Mouse (Mus musculus): ENCODE data around the gene Nfix.

Nfix gene

GRCm38 (mm10) chr8:84782680-84783079 is 17.5 kb downstream of the Nfix start:
- in situ Hi-C loops (cut with MboI, MseI), result no loop called here

DNA sequence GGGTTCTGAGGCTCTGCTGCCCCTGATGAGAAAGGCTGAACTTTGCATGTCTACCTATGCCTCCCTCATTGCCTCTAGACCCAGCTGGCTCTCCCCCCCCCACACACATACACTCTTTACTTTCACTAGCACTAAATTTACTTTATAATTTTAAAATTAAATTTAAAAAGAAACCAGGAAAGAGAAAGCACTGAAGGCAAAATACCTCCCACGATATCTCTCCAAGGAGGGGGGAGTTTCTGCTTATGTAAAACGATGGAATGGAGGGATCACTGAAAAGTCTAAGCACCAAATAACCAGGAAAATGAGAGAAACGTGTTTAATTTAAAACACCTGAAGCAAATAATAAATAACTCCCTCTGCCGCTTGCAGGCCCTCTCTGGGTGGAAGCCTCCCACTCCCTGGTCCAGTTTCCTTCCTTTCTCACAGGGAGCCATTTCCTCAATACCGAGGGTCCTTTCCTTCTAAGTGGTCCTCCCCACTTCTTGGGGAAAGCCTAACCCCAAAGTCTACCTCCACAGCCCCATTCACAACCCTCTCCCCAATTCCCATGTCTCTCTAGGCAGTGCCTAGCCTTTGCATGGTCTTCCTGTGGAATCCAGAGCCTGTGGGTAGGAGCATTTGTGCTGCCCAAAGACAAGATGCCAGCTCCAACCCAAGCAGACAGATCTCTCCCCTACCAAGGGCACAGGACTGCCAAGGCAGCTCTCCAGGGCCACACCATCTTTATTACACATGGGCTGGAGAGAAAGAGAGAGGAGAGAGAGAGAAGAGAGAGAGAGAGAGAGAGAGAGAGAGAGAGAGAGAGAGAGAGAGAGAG is 18.2 kb downstream of the Nfix start:
- in situ Hi-C loops (cut with MboI, MseI), result no loop called here

DNA sequence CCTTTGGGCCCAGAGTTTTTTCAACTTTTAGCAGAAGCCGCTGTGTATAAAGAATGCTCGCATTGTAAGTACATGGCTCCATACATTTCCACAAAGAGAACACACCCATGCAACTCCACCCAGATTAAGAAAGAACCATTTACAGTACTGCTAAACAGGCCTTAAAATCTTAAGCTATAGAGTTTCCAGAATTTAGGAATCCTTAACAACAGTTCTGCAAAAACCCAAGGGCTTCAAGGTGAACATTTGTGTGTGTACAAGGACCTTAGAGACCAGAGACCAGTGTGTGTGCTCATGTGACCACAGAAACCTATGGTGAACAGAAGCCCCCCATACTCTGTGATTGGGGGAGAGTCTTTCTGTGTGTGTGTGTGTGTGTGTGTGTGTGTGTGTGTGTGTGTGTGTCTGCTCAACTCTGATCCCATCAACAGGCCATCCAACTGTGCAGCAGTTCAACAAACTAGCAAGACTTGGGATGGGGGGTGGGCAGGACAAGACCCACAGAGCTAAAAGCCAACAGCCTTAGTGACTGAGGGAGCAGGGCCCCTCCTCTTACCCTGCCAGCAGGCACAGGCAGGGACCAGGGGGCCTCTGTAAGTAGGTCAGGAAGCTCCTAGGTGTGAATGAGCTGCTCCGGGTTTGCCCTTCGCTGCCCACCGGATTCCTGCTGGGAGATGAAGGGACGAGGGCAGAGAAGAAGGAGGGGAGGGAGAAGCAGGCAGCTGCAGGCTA is 19.0 kb downstream of the Nfix start:
- in situ Hi-C loops (cut with MboI, MseI), result no loop called here

DNA sequence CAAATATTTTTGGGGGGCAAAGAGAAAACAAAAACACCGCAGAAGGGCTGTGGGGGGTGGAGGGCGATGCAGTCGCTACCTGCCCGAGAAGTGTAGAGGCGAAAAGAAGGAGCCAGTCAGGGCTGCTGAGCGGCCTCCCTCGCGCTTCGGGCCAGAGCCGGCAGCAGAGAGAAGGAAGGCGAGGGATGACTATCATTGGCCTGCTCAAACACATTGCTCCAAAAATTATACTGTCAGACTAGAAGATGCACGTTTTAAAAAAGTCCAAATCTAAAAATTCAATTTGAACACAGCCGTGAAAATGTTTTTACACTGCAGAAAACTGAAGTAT is 20.0 kb downstream of the Nfix start:
- in situ Hi-C loops (cut with MboI, MseI), result no loop called here

DNA sequence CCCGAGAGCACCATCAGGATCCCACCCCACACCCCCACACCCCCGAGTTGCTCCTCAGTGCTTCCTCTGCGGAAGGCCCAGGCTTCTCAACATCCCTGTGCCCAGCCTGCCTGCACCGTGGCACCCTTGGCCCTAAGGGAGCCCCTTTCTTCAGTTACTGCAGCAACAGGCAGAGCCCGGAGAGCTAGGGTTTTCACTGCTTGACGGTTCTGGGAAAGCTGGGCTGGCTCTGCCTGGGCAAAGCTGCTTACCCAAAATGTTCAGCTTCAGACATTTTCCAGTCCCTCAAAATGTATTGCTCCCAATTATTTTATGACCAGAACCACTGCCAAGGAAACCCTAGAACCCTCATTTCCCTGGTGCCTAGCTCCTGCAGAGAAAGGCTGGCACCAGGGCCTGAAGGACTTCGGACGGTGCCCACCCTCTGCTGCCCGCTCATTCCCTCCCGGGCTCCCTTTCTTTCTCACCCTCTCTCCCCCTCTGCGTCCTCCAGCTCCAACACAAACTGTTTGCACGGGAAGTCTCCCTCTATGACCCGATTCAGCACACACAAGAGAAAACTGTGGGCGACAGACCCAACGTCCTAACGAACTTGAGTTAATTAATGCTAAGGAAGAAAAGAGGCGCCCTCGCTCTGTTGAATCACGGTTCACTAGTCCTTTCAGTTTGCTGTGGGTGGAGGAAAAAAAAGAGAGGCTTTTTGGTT is 20.5 kb downstream of the Nfix start:
- in situ Hi-C loops (cut with MboI, MseI), result no loop called here

DNA sequence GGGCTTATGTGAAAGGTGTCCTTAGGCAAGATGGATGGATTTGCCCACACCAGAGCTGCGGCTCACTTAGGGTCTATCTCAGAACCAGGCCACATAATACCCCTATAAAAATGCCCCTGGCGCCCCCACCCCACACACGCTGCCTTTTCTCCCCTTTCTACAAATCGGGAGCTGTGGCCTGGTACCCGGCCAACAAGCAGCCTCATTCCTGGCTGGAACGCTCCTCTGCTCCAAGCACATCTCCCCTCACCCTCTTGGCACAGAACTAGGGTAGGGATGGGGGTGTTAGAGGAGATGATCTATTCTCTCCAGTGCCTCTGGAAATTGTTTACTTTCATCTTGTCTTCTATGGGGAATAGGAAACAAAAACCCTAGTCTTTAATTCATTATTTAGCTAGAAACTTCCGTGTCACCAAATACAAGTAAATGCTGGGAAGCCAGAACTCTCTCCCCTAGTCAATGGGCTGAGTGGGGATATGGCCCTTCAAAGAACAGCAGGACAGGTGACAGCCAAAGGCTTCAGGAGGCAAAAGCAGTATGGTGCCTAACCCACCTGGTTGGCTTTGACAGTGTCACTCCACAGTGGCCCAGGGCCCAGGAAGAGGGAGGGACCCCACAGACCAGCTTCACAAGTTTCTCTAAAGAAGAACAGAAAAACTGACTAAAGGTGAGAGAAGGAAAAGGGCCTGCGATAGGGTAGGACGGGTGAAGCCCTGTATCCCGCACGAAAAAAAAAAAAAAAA is 21.3 kb downstream of the Nfix start:
- in situ Hi-C loops (cut with MboI, MseI), result no loop called here

- in situ Hi-C loops (cut with MboI, MseI), result no loop called here
These were observed 22.1 kb downstream of the Nfix start for GRCm38 (mm10) chr8:84777899-84778637.

GRCm38 (mm10) chr8:84776569-84776968 is 23.6 kb downstream of the Nfix start:
- in situ Hi-C loops (cut with MboI, MseI), result no loop called here

GRCm38 (mm10) chr8:84775621-84776113 is 24.5 kb downstream of the Nfix start:
- in situ Hi-C loops (cut with MboI, MseI), result no loop called here

- in situ Hi-C loops (cut with MboI, MseI), result no loop called here
These were observed 25.0 kb downstream of the Nfix start for GRCm38 (mm10) chr8:84775105-84775591.

- in situ Hi-C loops (cut with MboI, MseI), result no loop called here
These were observed 25.7 kb downstream of the Nfix start for GRCm38 (mm10) chr8:84774473-84774911.

- in situ Hi-C loops (cut with MboI, MseI), result no loop called here
These were observed 26.3 kb downstream of the Nfix start for GRCm38 (mm10) chr8:84773833-84774232.

DNA sequence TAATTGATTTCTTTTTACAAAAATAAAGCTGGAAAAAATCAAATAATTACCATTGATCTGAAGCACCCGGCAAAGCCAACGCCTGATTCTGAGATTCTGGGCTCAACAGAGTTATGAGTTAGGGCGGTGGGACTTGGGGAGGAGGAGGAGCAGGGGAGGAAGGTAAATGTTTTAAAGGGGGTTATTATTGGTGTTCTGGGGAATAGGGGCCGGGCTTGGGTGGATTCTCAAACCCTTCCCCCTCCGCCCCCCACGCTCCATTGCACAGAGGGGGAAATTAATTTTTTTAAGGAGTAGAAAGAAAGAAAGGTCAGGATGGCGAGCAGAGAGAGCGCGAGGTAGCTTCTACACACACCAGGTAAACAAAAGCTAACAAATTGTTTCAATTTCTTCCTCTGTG is 26.8 kb downstream of the Nfix start:
- in situ Hi-C loops (cut with MboI, MseI), result no loop called here

DNA sequence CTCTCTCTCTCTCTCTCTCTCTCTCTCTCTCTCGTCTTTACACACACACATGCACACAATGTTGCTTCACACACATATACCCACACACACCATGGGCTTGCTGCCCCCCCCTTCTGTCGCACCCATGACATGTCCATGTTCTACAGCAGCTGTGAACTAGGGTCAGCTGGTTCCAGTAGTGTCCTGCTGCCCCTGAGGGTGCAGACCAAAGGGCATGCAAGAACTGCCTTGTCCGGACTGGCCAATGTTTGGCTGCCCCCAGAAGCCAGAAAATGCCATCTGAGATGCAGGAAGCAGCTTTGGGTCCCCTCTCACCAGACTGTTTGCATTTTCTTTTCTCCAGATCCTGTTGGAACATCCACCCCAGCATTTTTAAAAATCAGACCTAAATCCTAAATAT is 27.5 kb downstream of the Nfix start:
- in situ Hi-C loops (cut with MboI, MseI), result no loop called here

DNA sequence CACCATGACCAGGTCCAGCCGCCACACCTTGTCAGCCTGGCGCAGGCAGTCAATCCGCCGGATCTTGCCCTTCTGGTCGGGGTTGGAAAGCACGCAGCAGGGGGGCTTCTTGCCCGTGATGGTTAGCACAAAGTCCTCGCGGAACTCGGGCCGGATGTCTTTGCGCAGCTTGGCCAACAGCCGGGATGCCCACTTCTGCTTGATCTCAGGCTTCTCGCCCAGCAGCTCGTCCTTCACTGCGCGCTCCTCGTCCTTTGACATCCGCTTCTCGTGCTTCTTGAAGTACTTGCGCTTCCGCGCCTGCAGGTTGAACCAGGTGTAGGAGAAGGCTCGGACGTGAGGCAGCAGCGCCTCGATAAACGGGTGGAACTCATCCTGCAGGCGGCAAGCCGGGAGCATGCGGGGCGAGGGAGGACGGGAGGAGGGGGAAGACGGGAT is 28.2 kb downstream of the Nfix start:
- in situ Hi-C loops (cut with MboI, MseI), result no loop called here

GRCm38 (mm10) chr8:84771000-84771687 is 29.0 kb downstream of the Nfix start:
- in situ Hi-C loops (cut with MboI, MseI), result no loop called here

DNA sequence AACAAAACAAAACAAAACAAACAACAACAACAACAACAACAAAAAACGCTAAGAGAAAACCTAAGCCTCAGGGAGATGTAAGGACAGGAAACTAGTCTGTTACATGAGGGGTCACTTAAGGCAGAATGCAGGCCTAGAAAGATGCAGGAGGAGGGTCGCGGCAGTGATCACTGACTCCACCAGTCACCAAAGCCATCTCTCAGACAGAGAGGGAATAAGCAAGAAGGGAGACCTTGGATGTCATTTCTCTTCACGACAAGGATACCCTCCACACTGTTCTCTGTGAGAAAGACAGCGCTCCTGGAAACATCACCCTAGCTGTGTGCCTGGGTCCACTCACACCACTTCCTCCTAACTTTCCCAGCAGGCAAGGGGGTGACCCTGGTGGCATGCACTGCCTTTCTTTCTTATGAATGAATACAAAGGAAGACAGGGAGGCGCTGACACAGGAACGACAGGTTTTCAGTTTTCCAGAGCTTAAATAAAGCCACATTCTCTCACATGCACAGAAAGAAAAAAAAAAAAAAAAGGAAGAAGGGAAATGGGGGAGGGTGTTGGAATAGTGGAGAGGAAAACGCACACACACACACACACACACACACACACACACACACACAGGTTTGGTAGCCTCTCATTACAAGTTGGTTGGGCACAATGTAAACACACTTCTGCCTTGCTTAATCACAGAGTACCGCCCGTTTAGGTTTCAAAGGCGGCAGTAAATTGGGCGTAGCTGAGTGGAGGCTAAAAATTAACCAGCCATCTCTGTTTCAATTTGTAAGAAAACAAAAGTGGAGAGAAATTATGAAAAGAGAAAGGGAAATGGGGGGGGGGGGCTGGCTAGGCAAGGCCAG is 29.8 kb downstream of the Nfix start:
- in situ Hi-C loops (cut with MboI, MseI), result no loop called here

DNA sequence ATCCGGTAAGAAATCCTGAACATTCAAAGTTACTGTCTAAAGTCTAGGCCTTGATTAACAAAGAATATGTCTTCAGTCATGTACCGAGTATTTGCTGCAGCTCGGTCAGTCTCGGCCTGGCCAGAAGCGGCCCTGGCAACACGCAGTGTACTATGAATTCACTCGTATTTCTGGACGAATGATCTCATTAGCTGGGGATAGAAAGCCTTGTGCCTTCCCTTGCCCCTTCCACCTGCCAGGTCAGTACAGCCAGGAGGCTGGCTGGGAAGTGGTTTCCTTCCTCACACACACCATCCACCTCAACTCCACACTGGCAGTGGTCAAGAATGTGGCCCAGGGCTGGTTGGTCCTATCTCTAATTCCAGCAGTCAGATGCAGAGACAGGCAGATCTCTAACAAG is 30.8 kb downstream of the Nfix start:
- in situ Hi-C loops (cut with MboI, MseI), result no loop called here

Measured in T-helper 1 cell (primary cell).